Mouse (Mus musculus) gonadal fat pad, adult 2 months (tissue): ENCODE measurements around the gene Gas2l2. TPM values are rescaled to one million over a fixed set of nuclear protein-coding genes. Genes with fewer than 3 reads are reported as not detected.

Source experiments
- DNase-seq: peaks from one replicate; pipeline ENCODE4 v3.0.0-alpha.2; 2012; ENCODE audit warnings: low read depth
- polyA plus RNA-seq: library from polyadenylated mRNA; depleted of rRNA; stranded (reverse); fragments of >200 nt; gene quantifications from 2 replicates; pipeline ENCODE4 v1.2.3, GENCODE M21; 2012; rRNA removed

Gas2l2 gene
- polyA plus RNA-seq, result 0.53 and 0.75 TPM in 2 replicates

GRCm38 (mm10) chr11:83429355-83429754 is at the start of gene Gas2l2:
Gas2l2 (minus strand) TSS chr11:83429455.
- DNase-seq, result no peak

- no peak for DNase-seq
Measured at GRCm38 (mm10) chr11:83473235-83474016, 44.2 kb upstream of the Gas2l2 start.

GRCm38 (mm10) chr11:83472324-83473234 is 43.3 kb upstream of the Gas2l2 start, which contains the start of gene Taf15:
Taf15 (plus strand) TSS chr11:83473086.
- peak; percentile 88 for DNase-seq

- DNase-seq, result no peak
Measured at GRCm38 (mm10) chr11:83471766-83472165, 42.5 kb upstream of the Gas2l2 start.

GRCm38 (mm10) chr11:83468765-83469164 is 39.5 kb upstream of the Gas2l2 start:
- DNase-seq, result no peak

- no peak for DNase-seq
Measured at GRCm38 (mm10) chr11:83467120-83467652, 37.9 kb upstream of the Gas2l2 start.

- DNase-seq, result no peak
Measured at GRCm38 (mm10) chr11:83465976-83466375, 36.7 kb upstream of the Gas2l2 start.

GRCm38 (mm10) chr11:83462711-83463244 is 33.5 kb upstream of the Gas2l2 start, which contains the start of gene Mmp28:
Mmp28 (minus strand) TSS chr11:83463071.
- no peak for DNase-seq

- no peak for DNase-seq
Measured at GRCm38 (mm10) chr11:83461462-83462027, 32.3 kb upstream of the Gas2l2 start.

GRCm38 (mm10) chr11:83457912-83458601 is 28.8 kb upstream of the Gas2l2 start:
- DNase-seq, result no peak

GRCm38 (mm10) chr11:83457257-83457656 is 28.0 kb upstream of the Gas2l2 start:
- no peak for DNase-seq

GRCm38 (mm10) chr11:83455608-83456007 is 26.4 kb upstream of the Gas2l2 start:
- no peak for DNase-seq

- no peak for DNase-seq
Measured at GRCm38 (mm10) chr11:83454548-83454947, 25.3 kb upstream of the Gas2l2 start.

- DNase-seq, result no peak
Measured at GRCm38 (mm10) chr11:83451281-83451680, 22.0 kb upstream of the Gas2l2 start.

- DNase-seq, result no peak
Measured at GRCm38 (mm10) chr11:83450550-83450949, 21.3 kb upstream of the Gas2l2 start.

- DNase-seq, result no peak
Measured at GRCm38 (mm10) chr11:83449298-83449697, 20.0 kb upstream of the Gas2l2 start.

GRCm38 (mm10) chr11:83448927-83449236 is 19.6 kb upstream of the Gas2l2 start:
- no peak for DNase-seq

GRCm38 (mm10) chr11:83448021-83448926 is 19.0 kb upstream of the Gas2l2 start:
- DNase-seq, result no peak

- DNase-seq, result no peak
Measured at GRCm38 (mm10) chr11:83447612-83448011, 18.4 kb upstream of the Gas2l2 start.

- no peak for DNase-seq
Measured at GRCm38 (mm10) chr11:83445001-83445400, 15.7 kb upstream of the Gas2l2 start.
